Mouse (Mus musculus) hindbrain, embryonic 16.5 days (tissue): ENCODE data around the gene Gm28053. TPM values are rescaled to one million over a fixed set of nuclear protein-coding genes. Genes with fewer than 3 reads are reported as not detected.
"Not testable (repeated sequence)": the region's sequence is repeated elsewhere in the genome, so short reads cannot be mapped to it uniquely, and the experiment has no call there.

Experiments
- ATAC-seq: fragments of 200-750 bp; cut with Nextera tagmentation; 2 replicates; pipeline ENCODE4 v1.8.0; 2017; ENCODE audit warnings: moderate TSS enrichment, moderate library complexity
- H3K27ac ChIP-seq: fragments of 300-500 bp; sonication (generic); 2 replicates; pipeline ENCODE4 v1.5.1; 2014; ENCODE audit warnings: low read depth, mild to moderate bottlenecking, control low read depth, low read length, moderate library complexity
- H3K27me3 ChIP-seq: fragments of 300-500 bp; sonication (generic); replicated peaks from 2 replicates; pipeline ENCODE4 v1.6.1; 2014; ENCODE audit warnings: low read length; ENCODE audit not compliant: control insufficient read depth, insufficient read depth
- H3K36me3 ChIP-seq: fragments of 300-500 bp; sonication (generic); 2 replicates; pipeline ENCODE4 v1.6.1; 2014; ENCODE audit warnings: mild to moderate bottlenecking, low read length, moderate library complexity, mixed read lengths; ENCODE audit not compliant: control insufficient read depth, insufficient read depth
- H3K4me1 ChIP-seq: fragments of 300-500 bp; sonication (generic); 2 replicates; pipeline ENCODE4 v1.6.1; 2014; ENCODE audit warnings: low read depth, low read length; ENCODE audit not compliant: control insufficient read depth, insufficient read depth
- H3K4me2 ChIP-seq: fragments of 300-500 bp; sonication (generic); 2 replicates; pipeline ENCODE4 v1.6.1; 2014; ENCODE audit warnings: mild to moderate bottlenecking, low read length, control low read depth, moderate library complexity
- H3K4me3 ChIP-seq: fragments of 300-500 bp; sonication (generic); 2 replicates; pipeline ENCODE4 v1.5.1; 2014; ENCODE audit warnings: mild to moderate bottlenecking, low read length, control low read depth, moderate library complexity
- H3K9ac ChIP-seq: fragments of 300-500 bp; sonication (generic); 2 replicates; pipeline ENCODE4 v1.6.1; 2014; ENCODE audit warnings: low read depth, mild to moderate bottlenecking, control low read depth, low read length, moderate library complexity
- H3K9me3 ChIP-seq: fragments of 300-500 bp; sonication (generic); 2 replicates; pipeline ENCODE4 v1.6.1; 2014; ENCODE audit warnings: mild to moderate bottlenecking, low read length, moderate library complexity; ENCODE audit not compliant: control insufficient read depth
- WGBS: fragments of 180-500 bp; shearing (Covaris S2); extraction: QIAGEN DNeasy Blood & Tissue Kit; methylation state at CpG from one replicate; pipeline ENCODE4 v1.1.7; 2014; 5-methylcytosine and 5-hydroxymethylcytosine counted together
- polyA plus RNA-seq: library from polyadenylated mRNA; unstranded; fragments of >200 nt; fragmentation: Nextera tagmentation; extraction: Ambion mirVana; gene quantifications from 2 replicates; pipeline ENCODE4 v1.2.1, GENCODE M21; 2015

Gene Gm28053
- polyA plus RNA-seq, 1 experiment from 2014 or later = 1.4 TPM

- Histone ChIP-seq H3K4me3 (no peak overlapping the region), H3K9ac (no peak overlapping the region), H3K27ac (no peak overlapping the region), H3K36me3 (no peaks in the 10 kb centered on the region), H3K4me1 (no peaks in the 10 kb centered on the region), H3K9me3 (no peaks in the 10 kb centered on the region), H3K27me3 (no peaks in the 10 kb centered on the region), H3K4me2 (no peak overlapping the region)
- WGBS = 87% methylated on average over 6 of the region's 6 CpGs
- no peak for ATAC-seq
Observed at GRCm38 (mm10) chr6:48679701-48680100, 38.7 kb upstream of the Gm28053 start.

DNA sequence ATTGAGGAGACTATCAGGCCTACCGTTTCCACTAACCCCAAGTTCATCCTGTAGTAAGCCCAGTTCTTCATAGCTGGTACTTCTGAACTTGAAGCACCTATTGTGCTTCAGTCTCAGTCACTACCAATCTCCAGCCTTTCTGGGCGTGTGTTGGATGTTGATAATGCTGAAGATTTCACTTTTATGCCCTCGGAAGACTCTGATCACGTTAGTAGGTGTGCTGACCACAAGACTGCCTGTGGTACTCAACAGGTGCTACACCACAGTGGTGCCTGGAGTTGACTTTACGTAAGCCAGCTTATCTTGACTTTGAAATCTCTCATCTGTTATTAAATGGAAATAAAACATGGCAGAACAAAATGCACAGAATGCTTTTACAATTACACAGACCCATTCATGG is 38.0 kb upstream of the Gm28053 start:
- ATAC-seq = no peak
- H3K4me2 ChIP-seq = no peak overlapping the region
- H3K36me3 ChIP-seq = no peaks in the 10 kb centered on the region
- no peaks in the 10 kb centered on the region for H3K4me1 ChIP-seq
- H3K9me3 ChIP-seq = no peaks in the 10 kb centered on the region
- 82% methylated on average over 5 of the region's 5 CpGs for WGBS
- H3K4me3 ChIP-seq = no peak overlapping the region
- H3K27me3 ChIP-seq = no peaks in the 10 kb centered on the region
- H3K9ac ChIP-seq = no peak overlapping the region
- H3K27ac ChIP-seq = no peak overlapping the region

- H3K4me2 ChIP-seq = no peak overlapping the region
- H3K4me3 ChIP-seq = no peak overlapping the region
- no peak overlapping the region for H3K9ac ChIP-seq
- H3K4me1 ChIP-seq = no peaks in the 10 kb centered on the region
- no peaks in the 10 kb centered on the region for H3K27me3 ChIP-seq
- 74% methylated on average over 3 of the region's 3 CpGs for WGBS
- no peak for ATAC-seq
- H3K27ac ChIP-seq = no peak overlapping the region
- H3K36me3 ChIP-seq = no peaks in the 10 kb centered on the region
- no peaks in the 10 kb centered on the region for H3K9me3 ChIP-seq
Observed at GRCm38 (mm10) chr6:48681472-48682090, 36.8 kb upstream of the Gm28053 start.

GRCm38 (mm10) chr6:48682271-48682670 is 36.1 kb upstream of the Gm28053 start:
- H3K36me3 ChIP-seq = no peaks in the 10 kb centered on the region
- H3K27ac ChIP-seq = no peak overlapping the region
- no peak overlapping the region for H3K4me3 ChIP-seq
- 81% methylated on average over 4 of the region's 4 CpGs for WGBS
- no peaks in the 10 kb centered on the region for H3K4me1 ChIP-seq
- H3K9me3 ChIP-seq = no peaks in the 10 kb centered on the region
- no peaks in the 10 kb centered on the region for H3K27me3 ChIP-seq
- H3K4me2 ChIP-seq = no peak overlapping the region
- H3K9ac ChIP-seq = no peak overlapping the region
- ATAC-seq = no peak

- H3K9ac ChIP-seq, H3K27ac ChIP-seq, H3K4me2 ChIP-seq, H3K4me1 ChIP-seq, H3K27me3 ChIP-seq, H3K36me3 ChIP-seq, H3K4me3 ChIP-seq, ATAC-seq, H3K9me3 ChIP-seq: not testable (repeated sequence)
- 98% methylated on average over 3 of the region's 4 CpGs for WGBS
Observed at GRCm38 (mm10) chr6:48683263-48683821, 35.1 kb upstream of the Gm28053 start.

DNA sequence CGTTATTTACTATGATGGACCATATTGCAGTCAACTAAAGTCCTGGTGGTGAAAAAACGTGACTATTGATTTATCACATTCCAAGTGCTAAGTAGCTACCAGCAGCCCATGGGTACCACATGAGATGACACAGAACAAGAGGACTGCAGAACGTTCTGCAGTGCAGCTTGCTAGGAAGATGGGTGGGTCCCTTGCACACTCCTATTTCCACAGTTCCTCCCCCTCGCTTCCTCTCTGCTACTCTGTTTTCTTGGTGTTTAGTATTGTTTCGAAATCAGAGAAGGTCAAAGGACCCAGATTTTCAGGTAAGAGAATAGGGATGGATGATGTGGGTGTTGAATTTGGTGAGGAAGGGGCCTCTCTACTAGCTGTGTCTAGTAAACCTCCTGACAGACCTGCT is 34.1 kb upstream of the Gm28053 start, which contains the start of gene Gimap4:
TSS of gene Gimap4 (plus strand) at position 231 of the 400 bp plus-strand sequence.
- H3K4me2 ChIP-seq = no peak within 1 kb of the TSS
- ATAC-seq = no peak
- no peak within 1 kb of the TSS for H3K4me3 ChIP-seq
- H3K9me3 ChIP-seq = no peaks in the 10 kb centered on the region
- H3K36me3 ChIP-seq = no peaks in the 10 kb centered on the region
- H3K27ac ChIP-seq = no peak within 1 kb of the TSS
- 76% methylated on average over 5 of the region's 5 CpGs for WGBS
- H3K27me3 ChIP-seq = no peaks in the 10 kb centered on the region
- no peak within 1 kb of the TSS for H3K9ac ChIP-seq
- H3K4me1 ChIP-seq = no peaks in the 10 kb centered on the region

DNA sequence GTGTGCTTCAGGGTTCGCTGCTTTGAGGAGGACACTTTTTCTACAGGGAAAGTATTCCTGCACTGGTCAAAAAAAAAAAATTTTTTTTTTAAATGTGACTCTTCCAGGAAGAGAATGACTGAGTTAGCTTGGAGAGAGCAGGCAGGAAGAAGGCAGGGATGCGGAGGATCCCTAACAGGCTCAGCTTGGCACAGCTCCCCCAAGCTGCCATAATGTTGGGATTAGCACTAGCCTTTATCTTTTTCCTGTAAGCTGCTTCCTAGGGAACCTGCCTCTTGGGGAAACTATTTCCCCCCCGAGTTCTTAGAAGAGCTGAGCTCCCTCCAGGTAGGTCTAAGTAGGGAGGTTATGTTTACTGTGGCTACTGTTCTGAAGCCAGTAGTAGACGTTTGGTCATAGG is 33.6 kb upstream of the Gm28053 start:
- Histone ChIP-seq H3K4me2 (no peak overlapping the region), H3K4me3 (no peak overlapping the region), H3K27ac (no peak overlapping the region), H3K27me3 (no peaks in the 10 kb centered on the region), H3K36me3 (no peaks in the 10 kb centered on the region), H3K4me1 (no peaks in the 10 kb centered on the region), H3K9me3 (no peaks in the 10 kb centered on the region), H3K9ac (no peak overlapping the region)
- ATAC-seq = no peak
- WGBS = 65% methylated on average over 4 of the region's 4 CpGs

GRCm38 (mm10) chr6:48685251-48685650 is 33.2 kb upstream of the Gm28053 start:
- H3K27me3 ChIP-seq = no peaks in the 10 kb centered on the region
- no peak overlapping the region for H3K4me2 ChIP-seq
- ATAC-seq = no peak
- no peaks in the 10 kb centered on the region for H3K4me1 ChIP-seq
- no peak overlapping the region for H3K9ac ChIP-seq
- 94% methylated on average over 2 of the region's 2 CpGs for WGBS
- H3K36me3 ChIP-seq = no peaks in the 10 kb centered on the region
- H3K9me3 ChIP-seq = no peaks in the 10 kb centered on the region
- no peak overlapping the region for H3K4me3 ChIP-seq
- H3K27ac ChIP-seq = no peak overlapping the region

DNA sequence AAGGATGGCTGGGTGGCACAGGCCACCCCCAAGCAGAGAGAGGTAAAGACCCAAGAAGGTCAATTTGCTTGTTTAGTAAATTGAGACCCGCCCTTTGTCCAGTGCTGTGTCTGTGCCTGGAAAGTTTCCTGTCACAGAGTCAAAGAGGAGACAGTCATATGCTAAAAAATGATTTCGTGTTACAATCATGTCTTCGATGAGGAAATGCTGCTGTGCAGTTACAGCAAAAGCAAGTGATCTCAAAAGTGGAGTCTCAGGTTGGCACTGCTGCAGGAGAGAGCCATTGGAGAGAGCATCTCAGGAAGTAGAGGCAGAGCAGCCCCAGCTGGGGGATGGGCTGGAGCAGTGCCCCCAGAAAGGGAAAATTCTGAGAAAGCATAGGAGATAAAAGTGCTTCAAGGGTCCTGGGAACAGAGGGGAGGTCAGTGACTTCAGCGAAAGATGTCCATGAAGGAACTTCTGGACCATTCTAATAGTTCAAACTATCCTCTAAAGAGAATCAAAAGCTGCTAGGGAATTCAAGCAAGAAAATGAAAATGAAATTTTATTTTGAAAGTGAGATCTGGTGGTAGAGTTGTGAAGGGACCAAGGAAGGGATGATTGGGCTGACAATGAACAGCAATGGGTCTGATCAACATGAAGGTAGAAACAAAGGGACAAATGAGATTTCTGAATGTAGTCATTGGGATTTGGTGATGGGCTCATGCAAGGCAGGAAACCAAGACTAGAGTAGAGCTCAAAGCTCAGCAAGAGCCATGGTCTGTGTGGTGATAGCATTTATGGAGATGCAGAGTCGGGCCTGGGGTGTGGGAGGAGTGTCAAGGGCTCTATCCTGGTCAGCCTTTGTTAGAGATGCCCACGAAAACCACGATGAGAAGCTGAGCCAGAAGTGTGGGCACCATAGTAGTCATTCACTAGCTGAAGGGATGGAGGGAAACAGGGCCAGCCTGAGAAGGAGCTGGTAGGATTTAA is 32.4 kb upstream of the Gm28053 start:
- no peak overlapping the region for H3K27ac ChIP-seq
- no peak overlapping the region for H3K9ac ChIP-seq
- WGBS = 83% methylated on average over 7 of the region's 7 CpGs
- no peak for ATAC-seq
- no peaks in the 10 kb centered on the region for H3K36me3 ChIP-seq
- no peaks in the 10 kb centered on the region for H3K9me3 ChIP-seq
- H3K27me3 ChIP-seq = no peaks in the 10 kb centered on the region
- H3K4me1 ChIP-seq = no peaks in the 10 kb centered on the region
- H3K4me3 ChIP-seq = no peak overlapping the region
- H3K4me2 ChIP-seq = no peak overlapping the region
